Mouse (Mus musculus) heart, embryonic 10.5 days (tissue): ENCODE results near the gene Adssl1. TPM values are rescaled to one million over a fixed set of nuclear protein-coding genes. Genes with fewer than 3 reads are reported as not detected.
A peak's percentile ranks its signal among the peaks of the same experiment; 100 is the strongest.

ENCODE experiments used
- DNase-seq: peaks from one replicate; pipeline ENCODE4 v3.0.0-alpha.2; 2017; ENCODE audit warnings: low spot score
- H3K27ac ChIP-seq: fragments of 300-500 bp; sonication (generic); 2 replicates; pipeline ENCODE4 v1.5.1; 2016; ENCODE audit warnings: mild to moderate bottlenecking
- H3K27me3 ChIP-seq: fragments of 300-500 bp; sonication (generic); 2 replicates; pipeline ENCODE4 v1.6.1; 2016; ENCODE audit warnings: mild to moderate bottlenecking; ENCODE audit not compliant: poor library complexity, insufficient read depth, severe bottlenecking
- H3K36me3 ChIP-seq: fragments of 300-500 bp; sonication (generic); 2 replicates; pipeline ENCODE4 v1.6.1; 2016; ENCODE audit warnings: mild to moderate bottlenecking, moderate library complexity
- H3K4me1 ChIP-seq: fragments of 300-500 bp; sonication (generic); 2 replicates; pipeline ENCODE4 v1.6.1; 2016; ENCODE audit warnings: mild to moderate bottlenecking
- H3K4me3 ChIP-seq: fragments of 300-500 bp; sonication (generic); 2 replicates; pipeline ENCODE4 v1.5.1; 2016; ENCODE audit warnings: mild to moderate bottlenecking, moderate library complexity
- H3K9me3 ChIP-seq: fragments of 300-500 bp; sonication (generic); 2 replicates; pipeline ENCODE4 v1.6.1; 2016; ENCODE audit warnings: mild to moderate bottlenecking, moderate library complexity
- WGBS: fragments of 180-500 bp; shearing (Covaris S2); methylation state at CpG from one replicate; pipeline ENCODE4 v1.1.7; 2016; 5-methylcytosine and 5-hydroxymethylcytosine counted together
- polyA plus RNA-seq: library from polyadenylated mRNA; unstranded; fragments of >200 nt; fragmentation: Nextera tagmentation; extraction: Ambion mirVana; gene quantifications from 2 replicates; pipeline ENCODE4 v1.2.1, GENCODE M21; 2016

Gene Adssl1
- polyA plus RNA-seq, 1 experiment from 2014 or later, result 57.2 TPM

DNA sequence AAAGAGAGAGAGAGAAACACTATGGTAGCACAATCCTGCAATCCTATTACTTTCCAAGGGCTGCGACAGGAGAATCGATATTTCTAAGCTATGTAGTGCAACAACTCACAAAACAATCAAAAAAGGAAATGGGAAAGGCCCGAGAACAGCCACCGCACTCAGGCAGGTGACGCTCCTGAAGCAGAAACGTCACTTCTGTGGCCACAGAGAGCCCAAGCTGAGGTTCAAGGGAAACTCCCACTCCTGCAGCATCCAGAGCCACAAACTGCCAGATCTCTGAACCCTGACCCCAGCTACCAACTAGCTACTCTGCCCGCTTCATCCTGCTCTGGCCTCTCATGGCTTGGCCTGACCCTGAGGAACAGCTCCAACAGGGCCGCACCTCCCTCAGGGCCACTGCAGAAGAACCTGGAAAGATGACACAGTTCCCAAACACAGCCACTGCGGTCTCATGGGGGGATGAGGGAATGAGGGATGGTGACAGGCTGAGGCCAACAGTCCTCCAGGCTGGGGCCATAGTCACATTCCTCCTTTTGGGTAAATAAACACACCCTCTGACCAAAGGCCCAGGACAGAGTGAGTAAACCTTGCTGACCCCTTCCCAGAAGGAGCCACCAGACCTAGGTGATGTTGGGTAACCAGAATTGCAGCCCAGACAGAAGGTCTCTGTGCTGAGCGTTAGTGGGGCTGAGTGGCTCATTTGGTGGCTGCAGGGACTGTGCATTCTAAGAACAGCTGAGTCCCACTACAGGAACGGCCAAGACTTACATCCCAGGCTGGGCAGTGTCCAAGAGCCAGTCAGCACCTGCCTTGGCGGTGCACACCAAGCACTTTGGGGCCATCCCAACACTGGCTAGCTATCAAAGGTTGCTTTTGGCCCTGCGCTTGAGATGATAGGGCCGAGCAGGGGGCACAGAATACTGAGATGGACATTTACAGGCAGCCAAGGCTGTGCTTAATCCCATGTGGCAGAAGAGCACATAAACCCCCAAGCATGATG is 32.4 kb upstream of the Adssl1 start:
- Histone ChIP-seq H3K27ac (peak overlapping the region; percentile 88), H3K36me3 (peaks cover 4% of the 10 kb centered on the region), H3K4me1 (peaks cover 54% of the 10 kb centered on the region), H3K4me3 (peak overlapping the region; percentile 69), H3K27me3 (peaks cover 52% of the 10 kb centered on the region), H3K9me3 (no peaks in the 10 kb centered on the region)
- 65% methylated on average over 14 of the region's 14 CpGs for WGBS
- no peak for DNase-seq

DNA sequence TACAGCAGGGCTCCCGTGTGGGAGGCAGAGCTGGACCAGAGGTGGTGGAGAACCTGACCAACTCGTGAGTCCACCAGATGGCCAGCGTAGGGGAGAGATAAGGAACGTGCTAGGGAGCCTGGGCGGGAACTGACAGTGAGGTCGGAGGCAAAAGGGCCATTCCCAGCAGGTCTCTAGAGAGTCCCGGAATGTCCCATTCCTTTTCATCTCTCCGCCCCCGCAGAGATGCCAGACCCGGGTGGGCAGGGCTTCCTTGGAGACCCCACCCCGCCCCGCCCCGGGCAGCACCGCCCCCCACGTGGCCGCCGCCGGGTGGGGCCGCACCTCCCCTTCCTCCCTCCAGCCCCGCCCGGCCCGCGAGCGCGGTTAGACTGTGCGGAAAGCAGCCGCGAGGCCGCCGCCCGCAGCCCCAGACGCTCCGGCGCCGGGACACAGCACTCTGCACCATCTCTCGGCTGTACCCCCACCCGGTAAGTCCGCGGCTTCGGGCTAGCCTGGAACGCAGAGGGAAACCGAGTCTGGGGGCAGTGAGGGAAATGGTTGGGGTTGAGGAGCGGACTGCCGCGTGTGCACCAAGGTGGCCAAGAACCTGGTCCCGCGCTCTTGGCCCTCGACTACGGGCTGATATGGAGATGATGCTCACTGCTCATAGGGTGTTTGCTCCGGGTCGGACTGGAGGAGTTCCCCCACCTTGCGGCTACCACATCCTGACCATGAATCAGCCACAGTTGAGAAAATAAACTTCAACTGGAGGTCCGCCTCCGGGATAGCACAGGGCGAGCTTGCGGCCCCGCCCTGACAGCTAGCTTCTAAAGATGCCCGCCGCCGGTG is 31.2 kb upstream of the Adssl1 start, which contains the start of gene Inf2:
Inf2 (plus strand) TSS at position 359 of the 831 bp plus-strand sequence.
- Histone ChIP-seq H3K27me3 (peaks cover 54% of the 10 kb centered on the region), H3K27ac (peak within 1 kb of the TSS; percentile 88), H3K4me3 (peak within 1 kb of the TSS; percentile 69), H3K36me3 (peaks cover 4% of the 10 kb centered on the region), H3K9me3 (no peaks in the 10 kb centered on the region), H3K4me1 (peaks cover 66% of the 10 kb centered on the region)
- DNase-seq, result peak; percentile 96
- 2% methylated on average over 60 of the region's 60 CpGs for WGBS

DNA sequence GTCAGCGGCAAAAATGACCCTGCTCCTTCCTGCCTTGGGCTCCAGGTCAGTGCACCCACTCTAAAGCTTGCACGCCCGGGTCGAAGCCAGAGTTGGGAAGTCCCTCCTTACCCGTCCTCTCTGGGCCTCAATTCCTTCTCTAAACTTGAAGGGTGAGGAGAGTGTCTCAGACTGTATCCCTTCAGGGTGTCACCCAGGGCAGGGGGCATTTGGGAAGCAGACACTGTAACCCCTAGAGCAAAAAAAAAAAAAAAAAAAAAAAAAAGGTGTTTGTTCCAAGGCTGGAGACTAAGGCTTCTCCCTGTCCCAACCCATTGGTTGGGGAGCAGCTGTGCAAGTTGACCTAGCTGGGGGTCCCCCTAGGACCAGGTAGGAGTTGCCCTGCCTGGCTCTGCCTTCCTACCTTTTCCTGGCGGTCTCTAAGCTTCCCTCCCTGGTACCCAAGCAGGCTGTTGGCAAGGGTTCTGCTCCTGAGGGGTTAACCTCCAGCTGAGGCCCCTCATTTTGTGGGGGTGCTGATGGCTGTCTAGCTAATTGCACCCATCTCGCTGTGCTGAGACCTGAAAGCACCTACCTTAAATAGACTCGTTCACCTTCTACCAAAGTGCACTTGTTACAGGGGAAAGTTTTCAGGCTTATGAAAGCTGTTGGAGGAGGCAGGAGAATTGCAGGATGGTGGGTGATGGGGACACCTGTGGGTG is 30.2 kb upstream of the Adssl1 start:
- Histone ChIP-seq H3K9me3 (no peaks in the 10 kb centered on the region), H3K4me3 (peak overlapping the region; percentile 69), H3K36me3 (peaks cover 4% of the 10 kb centered on the region), H3K4me1 (peaks cover 76% of the 10 kb centered on the region), H3K27ac (no peak overlapping the region), H3K27me3 (peaks cover 54% of the 10 kb centered on the region)
- WGBS, result 50% methylated on average over 8 of the region's 8 CpGs
- DNase-seq, result no peak

DNA sequence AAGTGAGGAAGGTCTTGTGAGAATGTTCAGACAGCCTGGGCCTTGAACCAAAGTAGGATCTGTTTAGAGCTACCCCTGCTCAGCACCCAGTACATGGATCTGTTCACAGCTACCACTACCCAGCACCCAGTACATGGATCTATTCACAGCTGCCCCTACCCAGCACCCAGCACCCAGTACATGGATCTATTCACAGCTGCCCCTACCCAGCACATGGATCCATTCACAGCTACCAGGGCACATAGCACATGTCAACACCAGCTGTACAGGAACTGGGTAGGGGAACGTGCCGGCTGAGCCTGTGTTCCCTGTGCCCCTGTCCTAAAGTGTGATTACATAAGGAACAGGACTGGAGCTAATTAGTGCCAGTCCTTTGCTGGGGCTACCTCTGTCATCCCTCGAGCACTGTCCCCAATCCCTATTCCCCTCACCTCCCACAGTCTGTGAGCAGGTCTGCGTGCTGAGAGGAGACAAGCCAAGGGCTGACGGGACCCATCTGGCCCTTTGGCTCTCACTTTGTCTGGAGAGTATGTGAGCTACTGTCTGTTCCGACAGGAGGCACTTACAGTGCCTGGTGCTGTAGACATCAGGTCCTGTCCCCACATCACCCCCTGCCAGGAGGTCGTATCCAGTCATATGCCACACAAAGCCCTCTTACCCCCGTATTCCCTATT is 29.1 kb upstream of the Adssl1 start:
- Histone ChIP-seq H3K27ac (0 out of 2 replicates have a peak overlapping the region, but pooled peaks have one; percentile 5), H3K4me3 (peak overlapping the region; percentile 13; the same call in 1 of the 2 replicates), H3K36me3 (peaks cover 4% of the 10 kb centered on the region), H3K4me1 (peaks cover 86% of the 10 kb centered on the region), H3K27me3 (peaks cover 51% of the 10 kb centered on the region), H3K9me3 (no peaks in the 10 kb centered on the region)
- 69% methylated on average over 8 of the region's 8 CpGs for WGBS
- DNase-seq, result no peak

DNA sequence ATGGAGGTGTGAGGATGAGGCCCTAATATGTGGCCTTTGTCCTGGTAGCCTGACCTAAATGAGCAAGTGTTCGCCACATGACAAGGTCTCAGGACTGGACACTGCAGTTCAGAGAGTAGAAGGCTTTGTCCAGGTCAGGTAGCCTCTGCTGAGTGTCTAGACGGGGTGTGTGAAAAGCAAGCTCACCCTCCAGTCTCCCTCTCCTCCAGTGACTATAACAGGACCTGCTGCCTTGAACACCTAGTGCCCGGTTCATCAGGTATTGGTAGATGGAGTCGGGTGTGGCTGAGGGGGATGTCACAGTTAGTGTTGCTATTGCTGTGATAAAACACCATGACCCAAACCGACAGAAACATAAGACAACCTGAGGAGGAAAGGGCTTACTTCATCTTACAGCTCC is 28.6 kb upstream of the Adssl1 start:
- H3K9me3 ChIP-seq, result no peaks in the 10 kb centered on the region
- H3K36me3 ChIP-seq, result peaks cover 4% of the 10 kb centered on the region
- 88% methylated on average over 5 of the region's 5 CpGs for WGBS
- DNase-seq, result no peak
- H3K4me1 ChIP-seq, result peaks cover 87% of the 10 kb centered on the region
- no peak overlapping the region for H3K4me3 ChIP-seq
- peaks cover 46% of the 10 kb centered on the region for H3K27me3 ChIP-seq
- H3K27ac ChIP-seq, result no peak overlapping the region

DNA sequence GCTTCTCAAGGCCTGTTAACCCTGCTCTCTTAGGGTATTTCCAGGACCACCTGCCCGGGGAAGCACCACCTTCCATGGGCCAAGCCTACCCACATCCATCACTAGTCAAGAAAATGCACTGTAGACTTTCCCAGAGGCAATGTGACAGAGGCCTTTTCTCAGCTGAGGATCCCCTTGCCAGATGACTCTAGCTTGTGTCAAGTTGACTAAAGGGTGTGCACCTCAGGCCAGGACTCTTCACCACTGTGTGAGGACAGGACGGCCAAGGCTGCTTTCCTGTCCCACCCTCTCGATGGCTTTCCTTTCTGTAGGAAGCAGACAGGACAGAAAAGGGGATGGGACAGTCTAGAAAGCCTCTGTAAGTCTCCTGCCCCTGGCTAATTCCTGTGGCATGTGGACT is 28.1 kb upstream of the Adssl1 start:
- WGBS, result 79% methylated on average over 3 of the region's 3 CpGs
- Histone ChIP-seq H3K36me3 (peaks cover 4% of the 10 kb centered on the region), H3K27ac (0 out of 2 replicates have a peak overlapping the region, but pooled peaks have one; percentile 30), H3K9me3 (no peaks in the 10 kb centered on the region), H3K27me3 (peaks cover 41% of the 10 kb centered on the region), H3K4me1 (peaks cover 91% of the 10 kb centered on the region), H3K4me3 (no peak overlapping the region; the same call in 1 of the 2 replicates)
- no peak for DNase-seq

DNA sequence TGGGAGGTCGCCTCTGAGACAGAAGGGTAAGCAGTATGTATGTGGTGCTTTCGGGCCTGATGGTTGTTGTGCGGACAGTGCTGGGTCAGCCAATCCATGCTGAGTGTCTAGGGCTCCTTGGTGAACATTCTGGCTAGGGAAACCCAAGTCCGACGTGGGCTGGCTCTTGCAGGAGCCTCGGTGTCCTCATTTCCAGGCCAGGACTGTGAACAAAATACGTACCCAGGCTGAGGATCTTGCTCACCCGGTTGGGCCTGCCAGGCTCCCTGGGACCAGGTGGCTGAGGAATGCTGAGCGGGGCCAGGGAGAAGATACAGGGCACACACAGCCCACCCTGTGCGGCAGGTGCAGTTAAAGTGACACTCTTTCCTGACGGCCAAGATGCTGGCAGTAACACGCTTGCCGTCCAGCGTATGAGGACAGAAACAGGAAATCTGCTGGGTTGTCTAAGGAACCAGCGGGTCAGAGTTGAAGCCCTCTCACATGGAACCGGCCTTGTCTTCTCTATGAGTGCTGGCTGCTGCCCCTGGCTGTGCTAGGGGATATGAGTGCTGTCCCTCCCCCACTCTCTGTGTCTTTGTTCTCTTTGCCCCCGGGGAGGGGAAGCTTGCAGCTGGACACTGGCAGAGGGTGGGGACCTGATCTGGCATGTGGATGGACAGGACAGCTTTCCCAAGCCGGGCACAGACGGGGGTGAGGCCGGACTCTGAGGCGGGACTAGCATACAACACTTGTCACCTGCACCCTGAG is 26.7 kb upstream of the Adssl1 start:
- Histone ChIP-seq H3K27ac (peak overlapping the region; percentile 76; the same call in 1 of the 2 replicates), H3K9me3 (no peaks in the 10 kb centered on the region), H3K27me3 (peaks cover 33% of the 10 kb centered on the region), H3K4me3 (no peak overlapping the region), H3K4me1 (peaks cover 94% of the 10 kb centered on the region), H3K36me3 (peaks cover 4% of the 10 kb centered on the region)
- DNase-seq, result no peak
- 70% methylated on average over 21 of the region's 21 CpGs for WGBS

DNA sequence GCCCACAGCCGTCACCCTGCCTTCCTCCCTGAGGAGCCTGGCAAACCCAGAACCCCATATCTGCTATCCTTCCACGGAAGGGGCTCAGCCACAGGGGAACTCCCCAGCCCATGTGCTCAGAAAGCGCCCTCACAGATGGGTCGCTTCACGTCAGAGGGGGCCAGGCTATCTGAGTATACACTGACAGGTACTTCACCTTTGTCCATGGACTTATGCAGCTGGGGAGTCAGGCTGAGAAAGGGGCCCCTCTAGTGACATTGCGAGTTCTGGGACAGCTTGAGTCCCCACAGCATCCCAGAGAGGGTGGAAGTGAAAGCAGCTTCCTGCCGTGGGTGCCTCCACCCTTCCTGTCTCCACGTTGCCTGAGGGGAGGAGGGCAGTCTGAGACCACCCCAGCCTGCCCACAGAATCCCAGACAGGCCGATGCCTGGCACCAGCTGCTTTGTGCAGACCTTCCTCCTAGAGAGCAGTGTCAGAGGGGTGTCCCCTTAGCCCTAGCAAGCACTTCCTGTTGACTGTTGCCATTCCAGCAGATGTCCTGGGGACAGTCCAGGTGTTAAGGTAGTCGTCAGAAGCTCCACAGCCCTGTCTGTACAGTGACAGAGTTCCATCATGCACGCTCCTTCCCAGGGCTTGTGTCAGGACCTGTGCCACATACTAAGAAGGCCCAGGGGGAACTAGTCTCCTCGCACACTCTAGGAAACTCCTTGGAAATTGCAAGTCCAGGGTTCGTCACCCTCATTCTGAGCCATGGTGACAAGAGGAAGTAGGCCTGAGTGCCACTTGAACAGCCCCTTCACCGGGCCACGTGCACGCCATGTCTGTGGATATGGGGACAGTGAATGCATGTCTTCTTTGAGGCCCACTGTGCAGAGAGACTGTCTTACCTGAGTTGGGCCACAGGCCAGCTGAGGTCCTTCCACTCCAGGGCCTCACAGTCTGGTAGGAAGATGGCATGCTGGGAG is 25.6 kb upstream of the Adssl1 start:
- H3K4me3 ChIP-seq, result no peak overlapping the region
- H3K27ac ChIP-seq, result peak overlapping the region; percentile 76
- H3K36me3 ChIP-seq, result peaks cover 4% of the 10 kb centered on the region
- peaks cover 93% of the 10 kb centered on the region for H3K4me1 ChIP-seq
- H3K9me3 ChIP-seq, result no peaks in the 10 kb centered on the region
- H3K27me3 ChIP-seq, result peaks cover 30% of the 10 kb centered on the region
- DNase-seq, result no peak
- 57% methylated on average over 16 of the region's 16 CpGs for WGBS

DNA sequence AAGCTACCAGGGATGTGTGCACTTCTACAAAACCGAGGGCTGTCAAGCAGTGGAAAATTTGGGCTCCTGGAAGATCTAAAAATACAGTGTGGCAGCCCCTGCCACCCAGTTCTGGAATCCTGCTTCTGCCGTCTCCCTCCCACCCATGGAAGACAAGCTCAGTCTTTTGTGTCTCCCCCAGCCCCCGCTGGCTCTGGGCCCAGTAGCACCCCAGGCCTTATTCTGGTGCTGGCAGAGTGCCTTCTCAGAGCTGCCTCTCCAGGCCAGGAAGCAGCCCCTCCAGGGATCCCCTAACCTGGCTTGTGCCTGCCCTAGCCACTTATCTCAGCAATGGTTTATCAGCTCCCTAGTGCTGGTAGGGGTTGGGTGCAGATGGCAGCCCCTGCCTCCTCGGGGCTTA is 24.9 kb upstream of the Adssl1 start:
- Histone ChIP-seq H3K27ac (peak overlapping the region; percentile 76), H3K36me3 (peaks cover 4% of the 10 kb centered on the region), H3K4me3 (no peak overlapping the region), H3K4me1 (peaks cover 93% of the 10 kb centered on the region), H3K27me3 (peaks cover 28% of the 10 kb centered on the region), H3K9me3 (no peaks in the 10 kb centered on the region)
- WGBS, result 24% methylated on average over 4 of the region's 4 CpGs
- no peak for DNase-seq

DNA sequence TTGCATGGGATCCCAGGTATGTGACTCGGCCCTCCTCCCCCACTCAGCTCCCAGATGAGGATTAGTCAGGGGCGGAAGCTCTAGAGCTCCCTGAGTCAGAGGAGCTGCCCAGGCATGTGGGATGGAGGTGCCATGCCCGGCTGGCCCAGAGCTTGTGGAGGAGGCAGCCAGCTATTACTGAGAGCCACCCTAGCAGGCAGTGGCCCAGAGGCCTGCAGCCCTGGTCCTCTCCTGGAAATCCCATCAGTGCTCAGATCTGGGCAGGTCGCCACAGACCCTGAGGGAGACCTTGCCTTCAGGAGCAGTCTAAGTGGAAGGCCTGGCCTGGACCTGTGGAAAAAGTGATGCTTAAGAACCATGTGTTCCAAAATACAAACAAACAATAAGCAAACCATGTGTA is 24.2 kb upstream of the Adssl1 start:
- Histone ChIP-seq H3K9me3 (no peaks in the 10 kb centered on the region), H3K27me3 (peaks cover 22% of the 10 kb centered on the region), H3K27ac (peak overlapping the region; percentile 76), H3K36me3 (peaks cover 10% of the 10 kb centered on the region), H3K4me1 (peaks cover 92% of the 10 kb centered on the region), H3K4me3 (no peak overlapping the region)
- no peak for DNase-seq
- WGBS, result 64% methylated on average over 4 of the region's 4 CpGs
